Mouse (Mus musculus): ENCODE measurements around the gene Enoph1. TPM values are rescaled to one million over a fixed set of nuclear protein-coding genes. Genes with fewer than 3 reads are reported as not detected.

Gene Enoph1
- total RNA-seq, 2 experiments from 2014 or later: 28.4 to 35.4 TPM

- DNase-seq (ENCODE audit: low spot score in 2 of 2): no peak
Measured at GRCm38 (mm10) chr5:100071541-100071940, 31.8 kb downstream of the Enoph1 start.

- DNase-seq (ENCODE audit: low spot score in 2 of 2): no peak
Measured at GRCm38 (mm10) chr5:100072557-100072956, 32.8 kb downstream of the Enoph1 start.

GRCm38 (mm10) chr5:100074571-100074970 lies 34.8 kb downstream of the Enoph1 start:
- no peak for DNase-seq (ENCODE audit: low spot score in 2 of 2)

- no peak for DNase-seq (ENCODE audit: low spot score in 2 of 2)
Measured at GRCm38 (mm10) chr5:100079040-100079930, 39.5 kb downstream of the Enoph1 start.

GRCm38 (mm10) chr5:100079931-100080275 lies 40.1 kb downstream of the Enoph1 start:
- DNase-seq (ENCODE audit: low spot score in 2 of 2): no peak

GRCm38 (mm10) chr5:100082006-100082405 lies 42.2 kb downstream of the Enoph1 start:
- DNase-seq (ENCODE audit: low spot score in 2 of 2): no peak

- DNase-seq (ENCODE audit: low spot score in 2 of 2): no peak
Measured at GRCm38 (mm10) chr5:100083953-100084562, 44.3 kb downstream of the Enoph1 start.

- DNase-seq (ENCODE audit: low spot score in 2 of 2): no peak
Measured at GRCm38 (mm10) chr5:100085097-100085496, 45.3 kb downstream of the Enoph1 start.

GRCm38 (mm10) chr5:100090515-100091262 lies 50.9 kb downstream of the Enoph1 start:
- DNase-seq (ENCODE audit: low spot score in 2 of 2): no peak

- DNase-seq (ENCODE audit: low spot score in 2 of 2): no peak
Measured at GRCm38 (mm10) chr5:100091263-100091594, 51.4 kb downstream of the Enoph1 start.

- no peak for DNase-seq (ENCODE audit: low spot score in 2 of 2)
Measured at GRCm38 (mm10) chr5:100091602-100092001, 51.8 kb downstream of the Enoph1 start.

- DNase-seq (ENCODE audit: low spot score in 2 of 2): no peak
Measured at GRCm38 (mm10) chr5:100096955-100097354, 57.2 kb downstream of the Enoph1 start.

GRCm38 (mm10) chr5:100097967-100098366 lies 58.2 kb downstream of the Enoph1 start:
- no peak for DNase-seq (ENCODE audit: low spot score in 2 of 2)

- no peak for DNase-seq (ENCODE audit: low spot score in 2 of 2)
Measured at GRCm38 (mm10) chr5:100102395-100102794, 62.6 kb downstream of the Enoph1 start.

- no peak for DNase-seq (ENCODE audit: low spot score in 2 of 2)
Measured at GRCm38 (mm10) chr5:100108866-100109265, 69.1 kb downstream of the Enoph1 start.

GRCm38 (mm10) chr5:100109543-100110282 lies 69.9 kb downstream of the Enoph1 start:
- no peak for DNase-seq (ENCODE audit: low spot score in 2 of 2)

GRCm38 (mm10) chr5:100110581-100110980 lies 70.8 kb downstream of the Enoph1 start:
- DNase-seq (ENCODE audit: low spot score in 2 of 2): no peak

GRCm38 (mm10) chr5:100113403-100113802 lies 73.6 kb downstream of the Enoph1 start:
- no peak for DNase-seq (ENCODE audit: low spot score in 2 of 2)
